8 mouse cellular contexts compared by ENCODE assay signal in genomic region chr7:144582284-144582980, GRCm38 (mm10). TPM values are rescaled to one million over a fixed set of nuclear protein-coding genes. Genes with fewer than 3 reads are reported as not detected.
DNase-seq lines count a peak whose midpoint lies in the region; ATAC-seq and TF ChIP-seq lines count a peak whose summit lies in the region.

Gene Fadd, minus strand, starts transcription at chr7:144582463.

- peak; percentile 91 for DNase-seq in G1E (ENCODE audit: low spot score)
- peak; percentile 92 to 93 for DNase-seq in cerebellum, adult 18-20 months
- peak; percentile 98 for DNase-seq in forebrain, postnatal 0 days
- peak; percentile 98 for DNase-seq in heart, postnatal 4 days
- peak; percentile 91 to 94 for DNase-seq in layer of hippocampus, adult 8-10 months (ENCODE audit: low spot score in 2 of 2)
- peak; percentile 88 for DNase-seq in ovary, adult 18-20 months (ENCODE audit: low spot score)
- DNase-seq in thymus, postnatal 0 days (ENCODE audit: low spot score): peak; percentile 97

- peak; percentile 66 for ATAC-seq in G1E (ENCODE audit: extremely low read depth, insufficient number of reproducible peaks, low FRiP score, poor library complexity, severe bottlenecking)
- peak; percentile 94 for ATAC-seq in forebrain, postnatal 0 days
- peak; percentile 84 for ATAC-seq in lung, embryonic 15.5 days (ENCODE audit: borderline replicate concordance, extremely low read depth, low FRiP score, low TSS enrichment)

- peak within 1 kb of the TSS; percentile 90 for H3K4me2 ChIP-seq in forebrain, postnatal 0 days (ENCODE audit: low read depth)
- peak within 1 kb of the TSS; percentile 73 for H3K4me2 ChIP-seq in lung, embryonic 15.5 days

- 2% methylated on average over 34 of the region's 34 CpGs for WGBS in forebrain, postnatal 0 days
- WGBS in lung, embryonic 15.5 days: 1% methylated on average over 34 of the region's 34 CpGs

- no peaks in the 10 kb centered on the region for H3K9me3 ChIP-seq in G1E (replicated peaks)
- H3K9me3 ChIP-seq in forebrain, postnatal 0 days (ENCODE audit: low read length): no peaks in the 10 kb centered on the region
- H3K9me3 ChIP-seq in lung, embryonic 15.5 days: no peaks in the 10 kb centered on the region

- peak within 1 kb of the TSS; percentile 79 for H3K9ac ChIP-seq in forebrain, postnatal 0 days
- peak within 1 kb of the TSS; percentile 60 for H3K9ac ChIP-seq in lung, embryonic 15.5 days

- peaks cover 43% of the 10 kb centered on the region for H3K4me1 ChIP-seq in G1E (ENCODE audit: insufficient read depth, low read depth, low read length)
- H3K4me1 ChIP-seq in forebrain, postnatal 0 days (ENCODE audit: insufficient read depth): peaks cover 14% of the 10 kb centered on the region
- peaks cover 20% of the 10 kb centered on the region for H3K4me1 ChIP-seq in lung, embryonic 15.5 days

- peak within 1 kb of the TSS; percentile 96 for H3K4me3 ChIP-seq in G1E (ENCODE audit: low read depth, low read length)
- H3K4me3 ChIP-seq in forebrain, postnatal 0 days (ENCODE audit: low read depth, low read length): peak within 1 kb of the TSS; percentile 75
- H3K4me3 ChIP-seq in lung, embryonic 15.5 days: peak within 1 kb of the TSS; percentile 62

- no peaks in the 10 kb centered on the region for H3K27me3 ChIP-seq in G1E (ENCODE audit: insufficient read depth, low read length)
- no peaks in the 10 kb centered on the region for H3K27me3 ChIP-seq in forebrain, postnatal 0 days (ENCODE audit: insufficient read depth, low read length)
- H3K27me3 ChIP-seq in lung, embryonic 15.5 days: peaks cover 6% of the 10 kb centered on the region; the same call in 1 of the 2 replicates

- TF ChIP-seq CTCF in G1E (IDR thresholded peaks at IDR 0.05; ENCODE audit: low read depth, low read length): no peak
- TF ChIP-seq CTCF in forebrain, postnatal 0 days (IDR thresholded peaks at IDR 0.05; ENCODE audit: low read depth): no peak

- peak within 1 kb of the TSS; percentile 78 for H3K27ac ChIP-seq in forebrain, postnatal 0 days (ENCODE audit: low read depth, low read length)
- peak within 1 kb of the TSS; percentile 89 for H3K27ac ChIP-seq in lung, embryonic 15.5 days

- H3K36me3 ChIP-seq in G1E (replicated peaks): peaks cover 41% of the 10 kb centered on the region
- peaks cover 24% of the 10 kb centered on the region for H3K36me3 ChIP-seq in forebrain, postnatal 0 days (ENCODE audit: insufficient read depth)
- peaks cover 11% of the 10 kb centered on the region for H3K36me3 ChIP-seq in lung, embryonic 15.5 days

RNA-seq across cellular contexts. Expression of gene Fadd, which starts in this region (rescaled TPM):
- total RNA-seq in G1E (2014; fragmentation: Nextera tagmentation) (9.7 and 10.3 TPM in 2 replicates), G1E (2017) (7.3 and 8.0 TPM in 2 replicates)
- polyA plus RNA-seq in G1E (2012): 4.5 and 4.7 TPM in 2 replicates
- total RNA-seq in forebrain, postnatal 0 days (2014; rRNA removed): 2.6 and 2.7 TPM in 2 replicates
- 2.5 and 3.0 TPM in 2 replicates for polyA plus RNA-seq in forebrain, postnatal 0 days (2015; fragmentation: Nextera tagmentation; extraction: Ambion mirVana)
- total RNA-seq in heart, postnatal 4 days (2021): 10 to 100 TPM; 16.6 to 16.7 TPM
- total RNA-seq in layer of hippocampus, adult 8-10 months (2022): 1 to 10 TPM; 1.9 to 3.4 (median 2.8) TPM
- 12.4 and 12.5 TPM in 2 replicates for polyA plus RNA-seq in lung, embryonic 15.5 days (2015; fragmentation: Nextera tagmentation; extraction: Ambion mirVana)
- polyA plus RNA-seq in thymus, postnatal 0 days (2015; fragmentation: Nextera tagmentation; extraction: Ambion mirVana): 8.3 and 10.0 TPM in 2 replicates

Comparison
In these comparisons a context has a peak if more than half of its experiments do, and no peak if none do; other contexts are left out.
1. Peak in every context shown above with its lines: DNase-seq, ATAC-seq, H3K4me3 ChIP-seq and H3K27ac ChIP-seq.